17 mouse cellular contexts compared by ENCODE assay signal in genomic region chr17:11923989-11924388, GRCm38 (mm10).
"Had no signal": no experiment of that assay in that cellular context is flagged by ENCODE, and none has a peak within 500 bp of the region (broad histone marks: within the 10 kb centered on the region; RNA-seq: fewer than 3 reads in every experiment).

No protein-coding gene starts in this region.

- H3K27ac ChIP-seq: hindbrain, postnatal 0 days; left cerebral cortex, adult 2 months; liver, embryonic 13.5 days had no signal

- H3K36me3 ChIP-seq: liver, embryonic 13.5 days had no signal

- H3K27me3 ChIP-seq: liver, embryonic 13.5 days had no signal

- H3K4me1 ChIP-seq: liver, embryonic 13.5 days had no signal

- H3K9ac ChIP-seq: liver, embryonic 13.5 days had no signal

- H3K4me2 ChIP-seq: liver, embryonic 13.5 days; midbrain, embryonic 11.5 days had no signal

- DNase-seq: kidney, adult 2 months; kidney, postnatal 25 days; layer of hippocampus, postnatal 36 days; liver, embryonic 13.5 days; lung, adult 2 months; lung, postnatal 36 days; midbrain, embryonic 14.5 days; right cerebral cortex, postnatal 14 days; right cerebral cortex, postnatal 4 days; thymus, adult 2 months; thymus, postnatal 14 days; thymus, postnatal 4 days had no signal

- ATAC-seq: hindbrain, postnatal 0 days; inflammation-experienced regulatory T-cells, adult 6 months; intestine, embryonic 16.5 days had no signal

- H3K4me3 ChIP-seq: left cerebral cortex, adult 2 months; liver, embryonic 13.5 days had no signal

- H3K9me3 ChIP-seq: liver, embryonic 13.5 days had no signal
